Mouse (Mus musculus) forebrain, embryonic 15.5 days (tissue): ENCODE results near the gene Cnep1r1. TPM values are rescaled to one million over a fixed set of nuclear protein-coding genes. Genes with fewer than 3 reads are reported as not detected.

ENCODE experiments used
- ATAC-seq: fragments of 200-750 bp; cut with Nextera tagmentation; replicated peaks from 2 replicates; pipeline ENCODE4 v1.8.0; 2017; ENCODE audit warnings: mild to moderate bottlenecking, moderate TSS enrichment, moderate library complexity
- H3K27ac ChIP-seq: fragments of 300-500 bp; sonication (generic); replicated peaks from 2 replicates; pipeline ENCODE4 v1.5.1; 2015; ENCODE audit warnings: mild to moderate bottlenecking, inconsistent platforms
- H3K27me3 ChIP-seq: fragments of 300-500 bp; sonication (generic); 2 replicates; pipeline ENCODE4 v1.6.1; 2015; ENCODE audit warnings: inconsistent platforms
- H3K36me3 ChIP-seq: fragments of 300-500 bp; sonication (generic); 2 replicates; pipeline ENCODE4 v1.6.1; 2015; ENCODE audit warnings: mild to moderate bottlenecking, inconsistent platforms
- H3K4me1 ChIP-seq: fragments of 300-500 bp; sonication (generic); 2 replicates; pipeline ENCODE4 v1.6.1; 2015; ENCODE audit warnings: inconsistent platforms
- H3K4me2 ChIP-seq: fragments of 300-500 bp; sonication (generic); replicated peaks from 2 replicates; pipeline ENCODE4 v1.6.1; 2015; ENCODE audit warnings: mild to moderate bottlenecking, inconsistent platforms
- H3K4me3 ChIP-seq: fragments of 300-500 bp; sonication (generic); 2 replicates; pipeline ENCODE4 v1.5.1; 2015; ENCODE audit warnings: mild to moderate bottlenecking, inconsistent platforms
- H3K9ac ChIP-seq: fragments of 300-500 bp; sonication (generic); replicated peaks from 2 replicates; pipeline ENCODE4 v1.6.1; 2015; ENCODE audit warnings: mild to moderate bottlenecking, inconsistent platforms
- H3K9me3 ChIP-seq: fragments of 300-500 bp; sonication (generic); 2 replicates; pipeline ENCODE4 v1.6.1; 2016; ENCODE audit warnings: inconsistent platforms
- WGBS: fragments of 180-500 bp; shearing (Covaris S2); methylation state at CpG from one replicate; pipeline ENCODE4 v1.1.7; 2015; ENCODE audit warnings: mixed read lengths; 5-methylcytosine and 5-hydroxymethylcytosine counted together
- polyA plus RNA-seq: library from polyadenylated mRNA; unstranded; fragments of >200 nt; fragmentation: Nextera tagmentation; extraction: Ambion mirVana; gene quantifications from 2 replicates; pipeline ENCODE4 v1.2.1, GENCODE M21; 2015

The Cnep1r1 gene
- polyA plus RNA-seq, 1 experiment from 2014 or later: 48.4 TPM

GRCm38 (mm10) chr8:88137748-88138484 lies 19.3 kb downstream of the Cnep1r1 start, which contains the start of gene Heatr3:
TSS of gene Heatr3 (plus strand) at chr8:88137855.
- peak; percentile 98 for ATAC-seq
- peaks cover 14% of the 10 kb centered on the region for H3K4me1 ChIP-seq

GRCm38 (mm10) chr8:88139256-88139655 lies 20.7 kb downstream of the Cnep1r1 start:
- ATAC-seq: no peak
- Histone ChIP-seq H3K9me3 (no peaks in the 10 kb centered on the region), H3K4me3 (no peak overlapping the region), H3K4me1 (peaks cover 14% of the 10 kb centered on the region), H3K27ac (no peak overlapping the region), H3K36me3 (peaks cover 47% of the 10 kb centered on the region), H3K27me3 (no peaks in the 10 kb centered on the region), H3K4me2 (no peak overlapping the region), H3K9ac (no peak overlapping the region)
- WGBS: 91% methylated on average over 3 of the region's 3 CpGs

More at GRCm38 (mm10) chr8:88137748-88138484, 19.3 kb downstream of the Cnep1r1 start, which contains the start of gene Heatr3:
- Histone ChIP-seq H3K36me3 (peaks cover 53% of the 10 kb centered on the region), H3K27ac (peak within 1 kb of the TSS; percentile 94), H3K9me3 (no peaks in the 10 kb centered on the region), H3K4me3 (peak within 1 kb of the TSS; percentile 81), H3K27me3 (no peaks in the 10 kb centered on the region), H3K4me2 (peak within 1 kb of the TSS; percentile 70), H3K9ac (peak within 1 kb of the TSS; percentile 73)
- WGBS: under 1% methylated on average over 79 of the region's 79 CpGs

GRCm38 (mm10) chr8:88141629-88142028 lies 23.1 kb downstream of the Cnep1r1 start:
- no peak overlapping the region for H3K4me2 ChIP-seq
- H3K9me3 ChIP-seq: no peaks in the 10 kb centered on the region
- no peak overlapping the region for H3K27ac ChIP-seq
- H3K36me3 ChIP-seq: peaks cover 40% of the 10 kb centered on the region
- WGBS: 90% methylated on average over 3 of the region's 3 CpGs
- no peak overlapping the region for H3K4me3 ChIP-seq
- ATAC-seq: no peak
- no peaks in the 10 kb centered on the region for H3K27me3 ChIP-seq
- no peak overlapping the region for H3K9ac ChIP-seq
- peaks cover 14% of the 10 kb centered on the region for H3K4me1 ChIP-seq

- H3K4me2 ChIP-seq: no peak overlapping the region
- peaks cover 7% of the 10 kb centered on the region for H3K4me1 ChIP-seq
- H3K36me3 ChIP-seq: peaks cover 57% of the 10 kb centered on the region
- no peak overlapping the region for H3K27ac ChIP-seq
- H3K4me3 ChIP-seq: no peak overlapping the region
- ATAC-seq: no peak
- WGBS: 90% methylated on average over 5 of the region's 5 CpGs
- no peak overlapping the region for H3K9ac ChIP-seq
- H3K27me3 ChIP-seq: no peaks in the 10 kb centered on the region
- H3K9me3 ChIP-seq: no peaks in the 10 kb centered on the region
Observed at GRCm38 (mm10) chr8:88144041-88144440, 25.5 kb downstream of the Cnep1r1 start.

- no peaks in the 10 kb centered on the region for H3K4me1 ChIP-seq
- no peak overlapping the region for H3K4me3 ChIP-seq
- no peak for ATAC-seq
- H3K9me3 ChIP-seq: no peaks in the 10 kb centered on the region
- peaks cover 71% of the 10 kb centered on the region for H3K36me3 ChIP-seq
- H3K27me3 ChIP-seq: no peaks in the 10 kb centered on the region
- H3K9ac ChIP-seq: no peak overlapping the region
- no peak overlapping the region for H3K4me2 ChIP-seq
- H3K27ac ChIP-seq: no peak overlapping the region
- 96% methylated on average over 6 of the region's 6 CpGs for WGBS
Observed at GRCm38 (mm10) chr8:88150910-88151371, 32.4 kb downstream of the Cnep1r1 start.

GRCm38 (mm10) chr8:88160237-88160995 lies 41.8 kb downstream of the Cnep1r1 start:
- Histone ChIP-seq H3K27ac (no peak overlapping the region), H3K4me1 (no peaks in the 10 kb centered on the region), H3K4me2 (no peak overlapping the region), H3K9ac (no peak overlapping the region), H3K27me3 (no peaks in the 10 kb centered on the region), H3K9me3 (no peaks in the 10 kb centered on the region), H3K4me3 (no peak overlapping the region), H3K36me3 (peaks cover 80% of the 10 kb centered on the region)
- 90% methylated on average over 10 of the region's 10 CpGs for WGBS
- no peak for ATAC-seq

- no peak overlapping the region for H3K27ac ChIP-seq
- H3K4me1 ChIP-seq: no peaks in the 10 kb centered on the region
- no peak overlapping the region for H3K4me3 ChIP-seq
- H3K9ac ChIP-seq: no peak overlapping the region
- H3K27me3 ChIP-seq: no peaks in the 10 kb centered on the region
- H3K4me2 ChIP-seq: no peak overlapping the region
- H3K9me3 ChIP-seq: no peaks in the 10 kb centered on the region
- 72% methylated on average over 5 of the region's 5 CpGs for WGBS
- ATAC-seq: no peak
- peaks cover 80% of the 10 kb centered on the region for H3K36me3 ChIP-seq
Observed at GRCm38 (mm10) chr8:88161439-88161838, 42.9 kb downstream of the Cnep1r1 start.

GRCm38 (mm10) chr8:88175264-88175663 lies 56.7 kb downstream of the Cnep1r1 start:
- Histone ChIP-seq H3K4me3 (no peak overlapping the region), H3K36me3 (peaks cover 14% of the 10 kb centered on the region), H3K4me2 (no peak overlapping the region), H3K27ac (no peak overlapping the region), H3K4me1 (no peaks in the 10 kb centered on the region), H3K27me3 (no peaks in the 10 kb centered on the region), H3K9ac (no peak overlapping the region), H3K9me3 (no peaks in the 10 kb centered on the region)
- 89% methylated on average over 7 of the region's 7 CpGs for WGBS
- ATAC-seq: no peak

GRCm38 (mm10) chr8:88177291-88177690 lies 58.7 kb downstream of the Cnep1r1 start:
- H3K36me3 ChIP-seq: 0 out of 2 replicates have a peak, but pooled peaks cover 2% of the 10 kb centered on the region
- no peaks in the 10 kb centered on the region for H3K9me3 ChIP-seq
- H3K9ac ChIP-seq: no peak overlapping the region
- no peaks in the 10 kb centered on the region for H3K27me3 ChIP-seq
- no peak for ATAC-seq
- no peak overlapping the region for H3K4me2 ChIP-seq
- no peak overlapping the region for H3K27ac ChIP-seq
- H3K4me3 ChIP-seq: no peak overlapping the region
- WGBS: 94% methylated on average over 8 of the region's 8 CpGs
- H3K4me1 ChIP-seq: no peaks in the 10 kb centered on the region

GRCm38 (mm10) chr8:88183121-88183520 lies 64.6 kb downstream of the Cnep1r1 start:
- H3K4me2 ChIP-seq: no peak overlapping the region
- no peaks in the 10 kb centered on the region for H3K4me1 ChIP-seq
- H3K9ac ChIP-seq: no peak overlapping the region
- 86% methylated on average over 2 of the region's 2 CpGs for WGBS
- H3K27ac ChIP-seq: no peak overlapping the region
- no peaks in the 10 kb centered on the region for H3K27me3 ChIP-seq
- no peak overlapping the region for H3K4me3 ChIP-seq
- no peaks in the 10 kb centered on the region for H3K9me3 ChIP-seq
- no peak for ATAC-seq
- no peaks in the 10 kb centered on the region for H3K36me3 ChIP-seq
